Mouse (Mus musculus) embryonic fibroblast, embryonic 13.5 days (primary cell): ENCODE data around the gene Gm11020. TPM values are rescaled to one million over a fixed set of nuclear protein-coding genes. Genes with fewer than 3 reads are reported as not detected.
A peak's percentile ranks its signal among the peaks of the same experiment; 100 is the strongest.

Experiments used
- H3K27ac ChIP-seq: 2 replicates; pipeline ENCODE4 v1.5.1; 2012; ENCODE audit warnings: low read length, control low read depth, inconsistent platforms; ENCODE audit not compliant: insufficient read depth
- H3K4me1 ChIP-seq: 2 replicates; pipeline ENCODE4 v1.6.1; 2011; ENCODE audit warnings: low read length; ENCODE audit not compliant: control insufficient read depth, insufficient read depth
- H3K4me3 ChIP-seq: 2 replicates; pipeline ENCODE4 v1.5.1; 2011; ENCODE audit warnings: mild to moderate bottlenecking, control low read depth, low read length; ENCODE audit not compliant: insufficient read depth
- CTCF ChIP-seq: IDR thresholded peaks from 2 replicates; pipeline ENCODE4 v1.5.1; 2011; ENCODE audit warnings: mild to moderate bottlenecking, control low read depth, low read length, moderate library complexity, borderline replicate concordance; ENCODE audit not compliant: insufficient read depth
- POLR2A ChIP-seq: IDR thresholded peaks from 2 replicates; pipeline ENCODE4 v1.6.1; 2011; ENCODE audit warnings: low read depth, mild to moderate bottlenecking, control low read depth, low read length, moderate library complexity
- polyA plus RNA-seq: library from polyadenylated mRNA; stranded (reverse); fragments of >200 nt; gene quantifications from 2 replicates; pipeline ENCODE4 v1.2.4, GENCODE M21; 2011; ENCODE audit warnings: low read depth; ENCODE audit not compliant: missing spikeins, insufficient read length

Gm11020 gene
- polyA plus RNA-seq, 1 experiment = not detected

DNA sequence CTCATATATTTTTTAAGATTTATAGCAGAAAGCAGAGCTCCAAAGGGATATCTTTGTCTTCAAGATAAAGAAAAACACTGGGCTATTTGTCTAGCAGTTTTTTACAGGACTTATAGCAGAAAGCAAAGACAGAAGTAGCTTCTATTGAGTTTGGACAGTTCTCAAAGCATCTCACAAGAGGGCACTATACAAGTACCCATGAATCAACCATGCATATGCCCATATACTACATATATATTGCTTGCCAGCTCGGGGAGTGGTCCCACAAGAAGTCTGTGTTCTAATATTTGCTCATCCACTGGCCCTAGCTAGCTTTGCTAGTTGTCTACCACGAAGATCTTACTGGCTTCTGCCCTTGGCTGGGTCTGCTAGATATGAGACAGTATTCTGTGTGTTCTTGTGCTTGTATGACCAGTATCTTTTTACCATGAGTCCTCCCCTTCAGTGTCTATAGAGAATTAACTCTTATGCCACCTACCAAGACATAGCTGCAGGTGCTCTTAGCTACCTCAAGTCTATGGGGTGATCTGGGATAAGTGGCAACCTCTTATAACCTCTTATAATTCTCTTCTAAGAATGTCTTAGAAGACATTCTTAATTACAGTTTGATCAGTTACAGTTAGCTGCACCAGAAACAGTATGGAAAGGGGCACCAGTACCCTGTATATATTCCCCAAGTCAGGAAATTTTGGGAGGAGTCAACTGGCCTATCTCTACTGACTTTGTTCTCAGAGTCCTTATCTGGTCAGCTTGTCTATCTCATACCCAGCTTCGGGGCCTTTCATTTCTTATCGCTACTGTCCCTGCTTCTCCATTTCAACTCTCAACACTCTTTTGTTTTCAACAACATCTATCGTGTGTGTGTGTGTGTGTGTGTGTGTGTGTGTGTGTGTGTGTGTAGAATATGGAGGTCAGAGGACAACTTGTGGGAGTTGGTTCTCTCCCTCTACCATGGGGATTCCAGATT is 11.6 kb downstream of the Gm11020 start:
- TF ChIP-seq POLR2A (no peak), CTCF (no peak)
- no peak overlapping the region for H3K27ac ChIP-seq
- H3K4me3 ChIP-seq = no peak overlapping the region
- H3K4me1 ChIP-seq = no peaks in the 10 kb centered on the region

GRCm38 (mm10) chr8:104333786-104334185 is 12.4 kb downstream of the Gm11020 start:
- no peaks in the 10 kb centered on the region for H3K4me1 ChIP-seq
- TF ChIP-seq POLR2A = no peak
- no peak for TF ChIP-seq CTCF
- H3K27ac ChIP-seq = no peak overlapping the region
- no peak overlapping the region for H3K4me3 ChIP-seq

- Histone ChIP-seq H3K4me3 (no peak overlapping the region), H3K4me1 (no peaks in the 10 kb centered on the region), H3K27ac (no peak overlapping the region)
- TF ChIP-seq POLR2A (no peak), CTCF (no peak)
Measured at GRCm38 (mm10) chr8:104334196-104334595, 12.8 kb downstream of the Gm11020 start.

DNA sequence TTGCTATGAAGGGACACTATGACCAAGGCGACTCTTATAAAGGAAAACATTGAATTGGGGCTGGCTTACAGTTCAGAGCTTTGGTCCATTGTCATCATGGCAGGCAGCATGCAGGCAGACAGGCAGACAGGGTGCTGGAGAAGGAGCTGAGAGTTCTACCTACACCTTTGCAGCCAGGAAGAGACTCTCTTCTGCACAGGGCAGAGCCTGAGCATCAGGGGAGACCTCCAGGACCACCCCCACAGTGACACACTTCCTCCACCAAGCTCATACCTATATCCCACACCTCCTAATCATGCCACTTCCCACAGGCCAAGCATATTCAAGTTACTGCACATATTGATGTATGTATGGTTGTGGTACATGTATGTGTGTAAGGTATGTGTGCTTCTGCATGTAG is 15.4 kb downstream of the Gm11020 start:
- Histone ChIP-seq H3K27ac (no peak overlapping the region), H3K4me1 (no peaks in the 10 kb centered on the region; the same call in 1 of the 2 replicates), H3K4me3 (no peak overlapping the region)
- no peak for TF ChIP-seq CTCF
- TF ChIP-seq POLR2A = no peak

DNA sequence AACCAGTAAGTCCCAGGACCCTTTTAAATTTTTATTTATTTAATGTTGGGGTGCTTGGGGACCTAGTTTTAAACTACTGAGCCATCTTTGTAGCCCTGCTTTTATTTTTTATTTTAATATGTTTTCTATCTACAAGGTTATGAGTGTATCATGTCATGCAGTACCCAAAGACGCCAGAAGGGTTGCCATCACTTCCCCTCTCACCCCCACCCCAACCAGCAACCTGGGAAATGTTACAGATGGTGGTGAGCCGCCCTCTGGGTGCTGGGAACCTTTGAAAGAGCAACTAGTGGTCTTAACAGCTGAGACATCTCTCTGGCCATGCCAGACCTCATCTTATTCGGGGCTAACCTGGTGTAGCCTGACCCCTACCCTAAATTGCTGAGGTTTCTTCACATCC is 16.5 kb downstream of the Gm11020 start:
- no peak overlapping the region for H3K4me3 ChIP-seq
- TF ChIP-seq POLR2A (no peak), CTCF (no peak)
- H3K27ac ChIP-seq = no peak overlapping the region
- no peaks in the 10 kb centered on the region; the same call in 1 of the 2 replicates for H3K4me1 ChIP-seq

GRCm38 (mm10) chr8:104339229-104339982 is 18.0 kb downstream of the Gm11020 start, which contains the start of gene Cmtm3:
Gene Cmtm3, plus strand, starts transcription at chr8:104339410.
- Histone ChIP-seq H3K27ac (peak within 1 kb of the TSS; percentile 55; the same call in 1 of the 2 replicates), H3K4me1 (no peaks in the 10 kb centered on the region; the same call in 1 of the 2 replicates), H3K4me3 (peak within 1 kb of the TSS; percentile 56)
- TF ChIP-seq CTCF = no peak
- TF ChIP-seq POLR2A = no peak

- Histone ChIP-seq H3K4me1 (no peaks in the 10 kb centered on the region; the same call in 1 of the 2 replicates), H3K4me3 (peak overlapping the region; percentile 56), H3K27ac (peak overlapping the region; percentile 55; the same call in 1 of the 2 replicates)
- TF ChIP-seq POLR2A (no peak), CTCF (no peak)
Measured at GRCm38 (mm10) chr8:104339983-104340232, 18.5 kb downstream of the Gm11020 start.

DNA sequence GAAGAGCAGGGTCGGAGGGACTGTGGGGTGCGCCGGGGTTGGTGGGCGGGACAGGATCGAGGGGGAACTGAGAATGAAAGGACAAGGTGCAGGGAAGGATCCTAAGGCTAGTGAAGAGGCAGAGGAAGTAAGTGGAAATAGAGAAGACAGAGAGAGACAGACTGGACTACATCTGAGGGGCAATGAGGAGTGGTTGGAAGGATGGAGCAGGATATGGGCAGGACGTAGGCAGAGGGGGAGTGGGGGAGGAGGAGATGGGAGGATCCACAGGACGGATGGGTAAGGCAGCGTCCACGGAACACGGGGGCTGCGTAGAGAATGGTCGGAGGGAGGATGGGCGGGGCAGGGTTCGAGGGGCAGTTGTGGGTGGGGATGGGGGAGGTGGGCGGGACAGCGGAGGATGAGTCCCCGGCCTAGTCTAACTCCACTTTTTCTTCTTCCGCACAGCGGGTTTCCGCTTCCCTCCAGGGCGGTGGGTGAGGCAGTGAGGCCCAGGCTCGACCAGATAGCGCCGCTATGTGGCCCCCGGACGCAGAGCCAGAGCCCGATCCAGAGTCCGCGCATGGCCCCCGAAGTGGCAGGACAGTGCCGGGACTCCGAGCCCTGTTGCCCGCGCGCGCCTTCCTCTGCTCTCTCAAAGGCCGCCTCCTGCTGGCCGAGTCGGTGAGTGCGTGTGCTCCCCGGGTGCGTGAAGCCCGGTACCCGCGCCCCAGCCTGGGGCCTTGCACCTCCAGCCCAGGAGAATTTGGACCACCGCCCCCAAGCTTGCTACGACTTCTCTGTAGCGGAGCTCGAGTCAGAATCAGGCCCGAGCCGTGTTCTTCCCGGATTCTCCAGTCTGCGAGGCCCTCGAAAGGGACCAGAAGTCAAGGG is 19.1 kb downstream of the Gm11020 start:
- Histone ChIP-seq H3K4me1 (no peaks in the 10 kb centered on the region; the same call in 1 of the 2 replicates), H3K27ac (peak overlapping the region; percentile 74), H3K4me3 (peak overlapping the region; percentile 56)
- TF ChIP-seq CTCF (peak; percentile 36), POLR2A (peak; percentile 95)

GRCm38 (mm10) chr8:104341106-104341561 is 19.8 kb downstream of the Gm11020 start:
- Histone ChIP-seq H3K27ac (peak overlapping the region; percentile 74), H3K4me3 (peak overlapping the region; percentile 56), H3K4me1 (no peaks in the 10 kb centered on the region; the same call in 1 of the 2 replicates)
- no peak for TF ChIP-seq CTCF
- peak; percentile 86 for TF ChIP-seq POLR2A
